Mouse (Mus musculus) hindbrain, embryonic 11.5 days (tissue): ENCODE measurements around the gene Grm4. TPM values are rescaled to one million over a fixed set of nuclear protein-coding genes. Genes with fewer than 3 reads are reported as not detected.

Experiments used
- ATAC-seq: fragments of 200-750 bp; cut with Nextera tagmentation; 2 replicates; pipeline ENCODE4 v1.8.0; 2017; ENCODE audit warnings: mild to moderate bottlenecking, moderate TSS enrichment, moderate library complexity; ENCODE audit not compliant: low FRiP score
- DNase-seq: peaks from one replicate; pipeline ENCODE4 v3.0.0-alpha.2; 2015; ENCODE audit warnings: low spot score
- H3K27ac ChIP-seq: fragments of 300-500 bp; sonication (generic); 2 replicates; pipeline ENCODE4 v1.5.1; 2014; ENCODE audit warnings: mild to moderate bottlenecking, low read depth, low read length
- H3K27me3 ChIP-seq: fragments of 300-500 bp; sonication (generic); 2 replicates; pipeline ENCODE4 v1.6.1; 2014; ENCODE audit warnings: mild to moderate bottlenecking, low read length, moderate library complexity, mixed read lengths; ENCODE audit not compliant: control insufficient read depth, insufficient read depth
- H3K36me3 ChIP-seq: fragments of 300-500 bp; sonication (generic); 2 replicates; pipeline ENCODE4 v1.6.1; 2014; ENCODE audit warnings: mild to moderate bottlenecking, low read length, moderate library complexity, mixed read lengths; ENCODE audit not compliant: control insufficient read depth, insufficient read depth
- H3K4me1 ChIP-seq: fragments of 300-500 bp; sonication (generic); replicated peaks from 2 replicates; pipeline ENCODE4 v1.6.1; 2014; ENCODE audit warnings: low read length, mixed read lengths; ENCODE audit not compliant: control insufficient read depth, insufficient read depth
- H3K4me2 ChIP-seq: fragments of 300-500 bp; sonication (generic); replicated peaks from 2 replicates; pipeline ENCODE4 v1.6.1; 2014; ENCODE audit warnings: mild to moderate bottlenecking, low read depth, low read length
- H3K4me3 ChIP-seq: fragments of 300-500 bp; sonication (generic); 2 replicates; pipeline ENCODE4 v1.5.1; 2014; ENCODE audit warnings: low read depth, low read length
- H3K9ac ChIP-seq: fragments of 300-500 bp; sonication (generic); 2 replicates; pipeline ENCODE4 v1.6.1; 2014; ENCODE audit warnings: low read depth, low read length
- H3K9me3 ChIP-seq: fragments of 300-500 bp; sonication (generic); 2 replicates; pipeline ENCODE4 v1.6.1; 2016; ENCODE audit warnings: low read length; ENCODE audit not compliant: control insufficient read depth
- WGBS: fragments of 180-500 bp; shearing (Covaris S2); extraction: QIAGEN DNeasy Blood & Tissue Kit; methylation state at CpG from one replicate; pipeline ENCODE4 v1.1.7; 2014; 5-methylcytosine and 5-hydroxymethylcytosine counted together
- polyA plus RNA-seq: library from polyadenylated mRNA; unstranded; fragments of >200 nt; fragmentation: Nextera tagmentation; extraction: Ambion mirVana; gene quantifications from 2 replicates; pipeline ENCODE4 v1.2.1, GENCODE M21; 2014

The Grm4 gene
- polyA plus RNA-seq, 1 experiment from 2014 or later: 3.6 TPM

- Histone ChIP-seq H3K4me1 (no peaks in the 10 kb centered on the region), H3K36me3 (no peaks in the 10 kb centered on the region), H3K4me2 (no peak overlapping the region), H3K27me3 (no peaks in the 10 kb centered on the region), H3K9me3 (no peaks in the 10 kb centered on the region), H3K4me3 (no peak overlapping the region), H3K9ac (no peak overlapping the region), H3K27ac (no peak overlapping the region)
- no peak for DNase-seq
- WGBS: 90% methylated on average over 19 of the region's 19 CpGs
- ATAC-seq: no peak
Measured at GRCm38 (mm10) chr17:27405376-27406024, 115.7 kb downstream of the Grm4 start.

GRCm38 (mm10) chr17:27401200-27401599 is 120.0 kb downstream of the Grm4 start:
- Histone ChIP-seq H3K9me3 (no peaks in the 10 kb centered on the region), H3K9ac (no peak overlapping the region), H3K4me2 (no peak overlapping the region), H3K27ac (peak overlapping the region; percentile 72; the same call in 1 of the 2 replicates), H3K36me3 (no peaks in the 10 kb centered on the region), H3K4me1 (no peaks in the 10 kb centered on the region), H3K27me3 (no peaks in the 10 kb centered on the region), H3K4me3 (no peak overlapping the region)
- peak; percentile 71 for ATAC-seq
- DNase-seq: peak; percentile 44
- 21% methylated on average over 13 of the region's 13 CpGs for WGBS

GRCm38 (mm10) chr17:27393931-27394330 is 127.3 kb downstream of the Grm4 start:
- Histone ChIP-seq H3K9ac (no peak overlapping the region), H3K27me3 (no peaks in the 10 kb centered on the region), H3K36me3 (no peaks in the 10 kb centered on the region), H3K4me1 (0 out of 2 replicates have a peak, but pooled peaks cover 4% of the 10 kb centered on the region), H3K9me3 (no peaks in the 10 kb centered on the region), H3K4me2 (no peak overlapping the region), H3K4me3 (no peak overlapping the region), H3K27ac (peak overlapping the region; percentile 42; the same call in 1 of the 2 replicates)
- WGBS: 77% methylated on average over 5 of the region's 5 CpGs
- no peak for ATAC-seq
- DNase-seq: no peak

GRCm38 (mm10) chr17:27393432-27393831 is 127.8 kb downstream of the Grm4 start:
- WGBS: 89% methylated on average over 4 of the region's 4 CpGs
- H3K36me3 ChIP-seq: no peaks in the 10 kb centered on the region
- H3K4me2 ChIP-seq: no peak overlapping the region
- H3K4me3 ChIP-seq: no peak overlapping the region
- ATAC-seq (peak; percentile 17; the same call in 1 of the 2 replicates), DNase-seq (peak; percentile 48)
- H3K4me1 ChIP-seq: 0 out of 2 replicates have a peak, but pooled peaks cover 4% of the 10 kb centered on the region
- H3K9ac ChIP-seq: no peak overlapping the region
- no peaks in the 10 kb centered on the region for H3K27me3 ChIP-seq
- H3K27ac ChIP-seq: peak overlapping the region; percentile 48; the same call in 1 of the 2 replicates
- H3K9me3 ChIP-seq: no peaks in the 10 kb centered on the region

GRCm38 (mm10) chr17:27392918-27393317 is 128.3 kb downstream of the Grm4 start:
- H3K36me3 ChIP-seq: no peaks in the 10 kb centered on the region
- peak; percentile 61 for DNase-seq
- H3K27ac ChIP-seq: peak overlapping the region; percentile 48; the same call in 1 of the 2 replicates
- ATAC-seq: peak; percentile 40; the same call in 1 of the 2 replicates
- H3K4me2 ChIP-seq: no peak overlapping the region
- 0 out of 2 replicates have a peak, but pooled peaks cover 4% of the 10 kb centered on the region for H3K4me1 ChIP-seq
- no peaks in the 10 kb centered on the region for H3K9me3 ChIP-seq
- no peak overlapping the region for H3K9ac ChIP-seq
- WGBS: 39% methylated on average over 8 of the region's 8 CpGs
- H3K4me3 ChIP-seq: no peak overlapping the region
- no peaks in the 10 kb centered on the region for H3K27me3 ChIP-seq

GRCm38 (mm10) chr17:27390019-27390418 is 131.2 kb downstream of the Grm4 start:
- Histone ChIP-seq H3K4me2 (no peak overlapping the region), H3K36me3 (no peaks in the 10 kb centered on the region), H3K4me3 (no peak overlapping the region), H3K27ac (peak overlapping the region; percentile 4; the same call in 1 of the 2 replicates), H3K27me3 (no peaks in the 10 kb centered on the region), H3K9me3 (no peaks in the 10 kb centered on the region), H3K4me1 (peaks cover 2% of the 10 kb centered on the region; the same call in 1 of the 2 replicates), H3K9ac (no peak overlapping the region)
- ATAC-seq (no peak), DNase-seq (no peak)
- 86% methylated on average over 8 of the region's 8 CpGs for WGBS

GRCm38 (mm10) chr17:27389221-27390000 is 131.8 kb downstream of the Grm4 start:
- WGBS: 64% methylated on average over 13 of the region's 13 CpGs
- DNase-seq (no peak), ATAC-seq (no peak)
- Histone ChIP-seq H3K27me3 (no peaks in the 10 kb centered on the region), H3K4me3 (no peak overlapping the region), H3K36me3 (no peaks in the 10 kb centered on the region), H3K4me2 (no peak overlapping the region), H3K4me1 (peaks cover 2% of the 10 kb centered on the region; the same call in 1 of the 2 replicates), H3K27ac (peak overlapping the region; percentile 4; the same call in 1 of the 2 replicates), H3K9ac (no peak overlapping the region), H3K9me3 (no peaks in the 10 kb centered on the region)

- 71% methylated on average over 1 of the region's 1 CpGs for WGBS
- DNase-seq: no peak
- H3K9me3 ChIP-seq: no peaks in the 10 kb centered on the region
- H3K4me3 ChIP-seq: no peak overlapping the region
- H3K9ac ChIP-seq: no peak overlapping the region
- no peak for ATAC-seq
- H3K4me2 ChIP-seq: no peak overlapping the region
- H3K27ac ChIP-seq: no peak overlapping the region
- no peaks in the 10 kb centered on the region for H3K27me3 ChIP-seq
- no peaks in the 10 kb centered on the region for H3K36me3 ChIP-seq
- peaks cover 2% of the 10 kb centered on the region; the same call in 1 of the 2 replicates for H3K4me1 ChIP-seq
Measured at GRCm38 (mm10) chr17:27386438-27386837, 134.8 kb downstream of the Grm4 start.
